Mouse (Mus musculus): Measurements from ENCODE around the gene S100a6.
A peak's percentile ranks its signal among the peaks of the same experiment; 100 is the strongest.

S100a6 gene

DNA sequence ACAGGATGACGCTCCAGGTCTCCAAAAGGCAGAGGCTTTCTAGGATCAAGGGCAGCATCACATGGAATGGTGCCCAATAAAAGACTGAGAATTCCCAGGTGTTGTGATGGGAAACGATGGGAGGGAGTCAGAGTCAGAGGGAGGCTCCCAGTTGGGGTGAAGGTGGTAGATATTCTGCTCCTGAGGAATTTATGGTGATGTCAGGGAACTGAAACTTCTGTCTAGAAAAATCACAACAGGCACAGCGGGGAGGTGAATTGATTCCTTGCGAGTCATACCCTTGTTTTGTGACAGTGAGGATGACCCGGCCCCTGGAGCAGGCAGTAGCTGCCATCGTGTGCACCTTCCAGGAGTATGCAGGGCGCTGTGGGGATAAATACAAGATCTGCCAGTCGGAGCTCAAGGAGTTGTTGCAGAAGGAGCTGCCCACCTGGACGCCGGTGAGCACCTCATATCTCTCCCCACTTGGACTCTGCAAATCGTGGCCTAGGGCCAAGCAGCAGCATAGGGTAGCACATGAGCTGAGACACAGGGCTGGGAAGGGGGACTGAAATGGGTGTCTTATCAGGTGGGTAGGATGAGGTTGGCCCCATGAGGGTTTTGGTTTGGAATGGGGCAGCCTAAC, 11.1 kb upstream of the S100a6 start, which contains the start of gene Gm42674:
TSS of gene Gm42674 (plus strand) at position 419 of the 625 bp plus-strand sequence.
- no peak for DNase-seq

DNA sequence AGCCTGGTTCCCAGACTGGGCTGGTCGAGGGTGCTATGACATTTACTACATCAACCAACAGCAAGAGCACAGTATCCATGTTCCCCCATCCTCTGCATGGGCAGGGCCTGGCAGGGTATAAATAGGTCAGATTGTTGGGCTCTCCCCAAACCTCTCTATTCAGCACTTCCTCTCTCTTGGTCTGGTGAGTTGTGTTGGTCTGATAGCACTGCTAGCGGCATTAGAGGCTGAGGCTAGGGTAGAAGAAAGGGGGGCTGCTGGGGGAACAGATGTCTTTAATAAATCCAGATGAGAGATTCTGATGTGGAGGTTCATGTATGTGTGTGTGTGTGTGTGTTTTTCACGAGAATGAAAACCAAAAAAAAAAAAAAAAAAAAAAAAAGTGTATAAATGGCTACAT, 9.1 kb upstream of the S100a6 start, which contains the start of gene S100a4:
TSS of gene S100a4 (plus strand) at position 149 of the 400 bp plus-strand sequence.
- no peak for DNase-seq

DNA sequence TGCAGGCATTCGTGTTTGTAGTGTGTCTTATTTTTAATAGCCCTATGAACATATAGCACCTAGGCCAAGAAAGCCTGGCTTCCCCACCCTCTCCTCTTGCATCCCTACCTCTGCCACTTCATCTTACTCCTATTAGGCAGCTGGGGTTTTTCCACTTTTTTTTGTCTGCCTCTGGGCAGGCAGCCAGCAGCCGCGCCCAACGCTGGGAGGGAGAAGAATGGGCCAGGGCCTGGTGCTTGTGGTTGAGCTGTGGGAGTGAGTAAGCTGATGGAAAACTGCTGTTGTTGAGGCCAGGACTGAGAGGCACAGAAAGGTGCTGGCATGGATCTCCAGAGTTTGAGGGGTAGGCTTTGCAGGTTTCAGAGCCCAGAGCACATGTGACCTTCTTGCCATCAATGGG, 8.3 kb upstream of the S100a6 start:
- DNase-seq, result no peak

DNA sequence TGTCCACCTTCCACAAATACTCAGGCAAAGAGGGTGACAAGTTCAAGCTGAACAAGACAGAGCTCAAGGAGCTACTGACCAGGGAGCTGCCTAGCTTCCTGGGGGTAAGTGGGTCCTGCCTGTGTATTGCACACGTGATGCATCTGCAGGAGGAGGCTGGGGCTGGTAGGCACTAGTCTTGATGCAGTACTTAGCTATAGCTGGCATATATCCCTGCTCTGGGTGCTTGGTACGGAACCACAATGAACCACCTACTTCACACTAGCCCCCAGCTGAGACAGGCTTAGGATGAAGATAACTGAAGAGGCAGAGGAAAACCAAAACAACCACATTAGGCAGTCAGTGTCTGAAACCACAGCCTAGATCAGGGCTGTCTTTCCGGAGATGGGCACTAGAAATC, 7.6 kb upstream of the S100a6 start:
- DNase-seq, result no peak

DNA sequence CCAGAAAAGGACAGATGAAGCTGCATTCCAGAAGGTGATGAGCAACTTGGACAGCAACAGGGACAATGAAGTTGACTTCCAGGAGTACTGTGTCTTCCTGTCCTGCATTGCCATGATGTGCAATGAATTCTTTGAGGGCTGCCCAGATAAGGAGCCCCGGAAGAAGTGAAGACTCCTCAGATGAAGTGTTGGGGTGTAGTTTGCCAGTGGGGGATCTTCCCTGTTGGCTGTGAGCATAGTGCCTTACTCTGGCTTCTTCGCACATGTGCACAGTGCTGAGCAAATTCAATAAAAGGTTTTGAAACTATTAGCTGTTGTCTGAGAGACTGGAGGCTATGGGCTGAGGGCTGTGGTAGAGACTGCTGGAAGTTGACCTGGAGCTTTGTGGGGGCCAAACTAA, 6.9 kb upstream of the S100a6 start:
- no peak for DNase-seq

DNA sequence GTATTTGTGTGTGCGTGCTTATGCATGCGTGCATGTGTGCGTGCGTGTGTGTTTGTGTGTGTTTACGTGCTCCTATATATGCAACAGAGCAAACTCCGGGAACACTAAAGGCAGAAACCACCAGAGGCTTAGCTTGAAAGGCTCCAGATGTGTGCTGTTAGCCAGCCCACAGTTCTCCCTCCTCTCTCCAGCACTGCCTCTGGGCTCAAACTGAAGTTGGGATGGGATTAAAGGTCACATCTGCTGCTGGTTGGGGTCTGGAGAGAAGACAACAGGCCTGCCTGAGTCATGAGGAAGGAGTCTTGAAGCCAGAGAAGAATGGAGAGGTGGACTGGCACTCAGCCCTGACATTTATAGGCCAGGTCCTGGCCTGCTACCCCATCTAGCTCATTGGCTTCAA, 6.5 kb upstream of the S100a6 start:
- DNase-seq, result no peak

DNA sequence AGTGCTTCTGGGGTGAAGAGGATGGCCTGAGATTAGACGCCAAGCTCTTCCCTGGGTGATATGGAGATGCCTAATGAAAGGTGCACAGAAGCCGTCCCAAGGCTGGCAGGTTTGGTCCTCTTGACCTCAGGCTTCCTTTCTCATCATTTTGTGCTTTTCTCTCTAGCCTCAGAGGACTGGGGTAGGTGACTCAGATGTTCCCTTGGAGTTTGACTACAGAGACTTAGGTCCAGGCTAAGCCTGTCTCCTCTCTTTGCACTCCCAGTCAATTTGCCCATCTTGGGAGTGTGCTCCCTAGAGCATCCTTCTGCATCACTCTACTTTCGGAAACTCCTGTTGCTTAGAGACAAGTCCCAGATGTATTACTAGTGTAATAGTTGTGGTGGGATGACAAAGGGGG, 5.3 kb upstream of the S100a6 start:
- no peak for DNase-seq

DNA sequence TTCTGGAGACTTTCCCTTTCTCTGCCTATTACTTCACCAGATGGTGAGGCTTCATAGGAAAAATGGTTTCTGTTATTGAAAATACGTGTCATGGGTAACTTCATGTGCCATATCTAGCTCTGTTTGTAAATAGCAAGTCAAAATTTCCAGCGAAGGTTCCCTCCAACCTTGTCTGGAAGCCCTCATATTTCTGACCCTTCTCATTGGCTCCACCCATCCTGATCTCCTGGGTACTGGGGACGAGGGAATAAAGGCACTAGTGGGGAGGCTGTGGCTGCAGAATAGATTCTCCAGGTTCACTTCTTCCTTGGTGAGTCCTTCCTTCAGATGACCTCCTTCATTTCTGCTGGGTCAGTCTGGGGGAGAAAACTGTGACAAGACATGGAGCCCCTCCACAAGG, 4.5 kb upstream of the S100a6 start, which contains the start of gene S100a5:
TSS of gene S100a5 (plus strand) at position 301 of the 400 bp plus-strand sequence.
- no peak for DNase-seq

DNA sequence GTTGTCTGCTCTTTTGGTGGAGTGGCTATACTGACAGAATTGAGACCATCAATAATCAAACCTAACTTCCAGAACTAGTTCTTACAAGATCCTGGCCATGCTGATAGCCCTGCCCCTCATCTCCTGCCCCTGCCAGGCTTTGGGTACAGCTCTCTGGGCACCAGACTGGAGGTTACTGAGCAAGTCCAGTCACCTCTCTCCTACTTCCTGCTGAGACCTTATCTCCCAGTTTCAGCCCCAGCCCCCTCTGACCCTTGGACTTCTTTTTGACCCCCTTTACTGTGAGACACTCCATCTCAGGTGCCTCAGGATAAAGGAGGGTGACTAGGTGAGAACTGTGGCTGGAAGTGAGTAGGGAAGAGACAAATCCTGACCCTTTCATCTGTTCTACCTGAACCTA, 3.6 kb upstream of the S100a6 start:
- DNase-seq, result no peak

DNA sequence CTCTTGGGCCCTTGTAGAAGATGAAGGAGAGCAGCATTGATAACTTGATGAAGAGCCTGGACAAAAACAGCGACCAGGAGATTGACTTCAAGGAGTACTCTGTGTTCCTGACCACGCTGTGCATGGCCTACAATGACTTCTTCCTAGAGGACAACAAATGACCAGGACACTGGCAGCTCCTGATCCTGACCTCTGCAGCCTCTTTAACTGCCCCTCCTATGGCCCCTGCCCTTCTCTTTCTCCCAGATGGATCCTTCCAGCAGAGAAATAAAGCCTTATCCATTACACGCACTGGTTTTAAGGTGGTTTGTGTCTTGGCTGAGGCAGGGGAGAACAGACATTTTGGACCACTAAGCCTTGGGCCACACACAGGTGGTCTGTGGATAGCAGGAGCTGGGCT, 1.2 kb upstream of the S100a6 start:
- DNase-seq, result no peak

DNA sequence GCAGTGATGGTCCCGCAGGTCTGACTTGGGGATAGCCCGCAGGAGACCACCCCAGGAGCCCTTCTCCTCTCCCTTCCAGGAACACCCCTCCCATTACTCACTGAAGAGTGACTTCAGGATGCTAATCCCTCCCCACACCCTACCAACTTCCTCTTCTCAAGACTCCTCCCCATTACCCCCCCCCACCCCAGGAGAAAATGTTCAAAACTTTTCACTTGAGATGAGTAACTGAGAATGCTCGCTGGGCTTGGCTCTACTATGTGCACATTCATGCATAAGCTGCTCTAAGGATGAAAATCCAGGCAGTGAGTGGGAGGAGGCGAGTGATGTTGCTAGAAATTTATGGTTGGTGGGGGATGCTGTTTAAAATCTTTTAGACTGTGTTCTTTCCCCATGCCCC, 621 bp upstream of the S100a6 start:
- no peak for DNase-seq

DNA sequence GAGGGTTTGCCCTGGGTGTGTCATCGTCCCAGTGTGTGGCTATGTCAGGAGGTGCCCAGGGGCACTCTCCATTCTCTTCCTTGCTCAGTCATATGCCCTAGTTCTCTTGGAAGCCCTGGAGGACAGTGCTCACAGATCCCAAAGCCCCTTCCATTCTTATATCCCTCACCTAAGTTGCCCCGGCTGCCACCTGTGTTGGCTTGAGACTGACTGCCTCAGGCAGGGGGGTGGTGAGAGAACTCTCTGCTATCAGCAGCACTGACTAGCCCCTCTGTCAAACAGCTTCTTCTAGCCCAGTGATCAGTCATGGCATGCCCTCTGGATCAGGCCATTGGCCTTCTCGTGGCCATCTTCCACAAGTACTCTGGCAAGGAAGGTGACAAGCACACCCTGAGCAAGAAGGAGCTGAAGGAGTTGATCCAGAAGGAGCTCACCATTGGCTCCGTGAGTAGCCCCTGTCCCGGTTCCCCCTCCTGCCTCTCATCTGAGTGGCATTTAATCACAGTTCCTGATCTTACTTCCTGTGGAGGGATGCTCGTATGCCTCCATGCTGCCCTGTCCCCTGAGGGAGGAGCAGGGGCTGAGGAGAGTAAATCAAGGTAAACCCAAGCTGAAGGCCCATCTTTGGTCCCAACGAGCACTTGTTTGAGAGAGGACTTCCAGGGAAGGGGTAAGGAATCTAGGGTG, 922 bp downstream of the S100a6 start:
- DNase-seq, result no peak

DNA sequence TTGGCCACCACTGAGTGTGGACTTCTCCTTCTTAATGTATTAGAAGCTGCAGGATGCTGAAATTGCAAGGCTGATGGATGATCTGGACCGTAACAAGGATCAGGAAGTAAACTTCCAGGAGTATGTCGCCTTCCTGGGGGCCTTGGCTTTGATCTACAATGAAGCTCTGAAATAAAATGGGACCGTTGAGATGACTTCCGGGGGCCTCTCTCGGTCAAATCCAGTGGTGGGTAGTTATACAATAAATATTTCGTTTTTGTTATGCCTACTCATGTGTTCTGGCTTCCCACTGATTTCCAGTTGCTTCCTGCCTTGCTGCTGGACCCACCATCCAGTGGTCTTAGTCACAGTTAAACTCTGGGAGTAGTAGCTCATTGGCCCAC, 1.5 kb downstream of the S100a6 start:
- no peak for DNase-seq

DNA sequence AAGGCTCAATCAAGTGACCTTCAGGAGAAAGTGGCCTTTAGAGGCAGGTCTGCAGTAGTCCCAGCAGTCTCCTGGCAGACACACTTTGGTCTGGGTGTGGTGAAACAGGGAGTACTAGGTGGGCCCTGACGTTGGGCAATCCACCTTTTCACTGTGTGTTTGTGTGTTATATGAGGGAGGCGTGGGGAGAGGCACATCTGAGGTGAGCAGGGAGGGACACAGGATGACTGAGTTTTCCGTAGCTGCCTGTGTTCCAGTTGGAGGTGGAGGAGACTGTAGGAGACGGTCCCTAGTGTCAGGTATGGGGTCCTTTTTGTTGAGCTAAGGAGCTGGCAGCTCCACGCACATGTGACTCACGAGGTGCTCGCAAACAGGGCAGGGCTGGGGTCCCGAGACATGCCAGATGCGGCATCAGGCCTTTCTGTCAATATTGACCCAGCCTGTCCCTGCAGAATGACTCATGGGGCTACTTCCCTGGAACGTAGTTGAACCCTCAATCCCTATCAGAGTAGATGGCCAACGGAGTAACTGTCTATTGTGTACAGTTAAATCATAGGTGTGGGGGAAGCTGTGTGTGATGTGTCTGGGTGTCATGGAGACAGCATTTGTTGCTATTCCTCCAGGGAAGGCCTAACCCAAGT, 2.0 kb downstream of the S100a6 start:
- DNase-seq, result no peak

DNA sequence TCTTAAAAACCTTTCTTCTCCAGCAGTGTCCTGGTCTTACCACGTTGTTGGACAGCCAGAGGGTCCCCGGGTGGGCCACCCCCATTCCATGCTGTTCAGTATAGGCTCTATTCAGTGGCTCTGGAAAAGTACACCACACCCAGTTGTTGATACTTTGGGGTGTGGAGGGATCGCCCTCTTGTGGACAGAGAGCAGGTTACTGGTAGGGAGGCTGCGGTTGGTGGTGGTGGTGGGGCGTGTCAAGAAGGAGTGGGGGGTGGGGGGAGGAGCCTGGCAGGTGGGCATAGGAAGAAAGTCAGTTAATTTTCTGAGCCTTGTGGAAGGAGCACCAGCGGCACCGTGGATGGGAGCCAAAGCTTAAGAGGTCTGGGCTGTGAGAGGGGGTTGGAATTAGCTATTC, 2.7 kb downstream of the S100a6 start:
- peak; percentile 28 for DNase-seq

DNA sequence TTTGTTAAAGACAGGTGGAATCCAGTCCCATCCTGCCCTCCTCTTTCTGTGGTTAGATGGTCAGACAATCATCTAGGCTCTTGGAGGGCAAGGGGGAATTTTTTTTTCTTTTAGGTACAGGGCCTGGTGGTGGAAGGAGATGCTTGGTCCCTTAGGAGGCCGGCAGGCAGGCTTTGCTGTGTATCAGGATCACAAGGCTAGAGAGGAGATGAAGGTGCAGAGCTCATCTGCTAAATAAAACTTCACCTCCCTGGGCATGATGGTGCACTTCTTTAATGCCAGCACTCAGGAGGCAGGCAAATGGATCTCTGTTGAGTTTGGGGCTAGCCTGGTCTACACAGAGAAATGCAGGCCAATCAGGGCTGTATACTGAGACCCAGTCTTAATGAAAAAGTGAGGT, 3.2 kb downstream of the S100a6 start:
- no peak for DNase-seq

DNA sequence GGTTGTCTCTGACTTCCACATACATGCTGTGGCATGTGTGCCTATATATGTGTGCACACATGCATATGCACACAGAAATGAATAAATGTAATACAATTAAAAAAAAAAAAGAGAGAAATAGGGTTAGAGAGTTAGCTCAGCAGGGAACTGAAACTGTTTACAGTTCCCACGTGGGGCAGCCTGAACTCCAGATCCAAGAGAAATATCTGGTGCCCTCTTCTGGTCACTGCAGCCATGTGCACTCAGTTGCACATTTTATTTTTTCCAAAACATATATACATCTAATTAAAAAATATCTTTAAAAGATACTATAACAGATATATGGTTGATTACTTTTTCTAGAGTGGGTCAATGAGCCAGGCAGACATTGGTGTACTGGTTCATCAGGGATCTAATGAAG, 4.9 kb downstream of the S100a6 start:
- no peak for DNase-seq

DNA sequence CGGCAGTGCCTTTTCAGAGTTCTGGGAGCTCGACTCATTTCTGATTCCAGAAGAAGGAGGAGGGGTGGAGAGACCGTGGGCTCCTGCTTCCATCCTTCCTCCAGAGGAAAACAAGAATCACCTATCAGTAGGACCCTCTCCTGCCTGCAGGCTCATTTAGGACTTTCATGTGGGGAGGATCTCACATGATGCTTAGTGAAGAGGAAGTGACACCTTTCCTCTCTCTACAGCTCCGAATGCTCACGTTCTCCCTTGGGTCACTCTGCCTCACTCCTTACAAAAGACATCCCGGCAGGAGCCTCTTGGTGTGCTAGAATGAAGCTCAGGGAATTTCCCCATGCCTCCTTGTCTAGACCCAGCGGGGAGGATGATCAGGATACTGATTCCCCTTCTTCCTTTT, 8.9 kb downstream of the S100a6 start:
- no peak for DNase-seq

DNA sequence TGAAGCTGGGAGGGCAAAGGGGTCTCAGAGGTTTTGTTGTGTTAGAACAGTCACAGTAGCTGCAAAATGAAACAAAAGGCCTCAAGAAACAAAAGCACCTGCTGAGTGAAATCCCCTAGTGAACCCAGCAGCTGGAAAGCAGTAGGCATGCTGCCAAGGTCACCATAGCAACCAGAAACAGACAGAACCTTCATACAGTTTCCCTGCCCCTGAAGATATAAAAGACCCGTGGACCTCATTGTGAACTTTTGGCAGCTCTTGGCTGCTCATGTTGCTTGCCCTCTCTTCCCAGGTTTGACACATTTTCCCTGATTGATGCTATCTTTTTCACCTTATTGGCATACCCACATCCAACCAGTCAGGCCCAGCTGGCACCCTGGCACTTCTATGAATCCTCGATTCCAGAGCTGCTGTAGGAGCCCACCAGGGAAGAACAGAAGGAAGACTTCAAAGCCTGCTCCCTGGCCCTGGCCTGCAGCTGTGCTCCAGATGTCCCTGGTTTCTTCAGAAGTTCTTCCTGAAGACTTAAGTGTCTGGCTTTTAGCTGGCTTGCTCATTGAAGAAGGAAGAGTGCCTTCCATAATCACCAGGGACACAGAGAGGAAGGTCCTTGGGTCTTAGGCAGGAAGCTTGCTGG, 10.9 kb downstream of the S100a6 start:
- no peak for DNase-seq

DNA sequence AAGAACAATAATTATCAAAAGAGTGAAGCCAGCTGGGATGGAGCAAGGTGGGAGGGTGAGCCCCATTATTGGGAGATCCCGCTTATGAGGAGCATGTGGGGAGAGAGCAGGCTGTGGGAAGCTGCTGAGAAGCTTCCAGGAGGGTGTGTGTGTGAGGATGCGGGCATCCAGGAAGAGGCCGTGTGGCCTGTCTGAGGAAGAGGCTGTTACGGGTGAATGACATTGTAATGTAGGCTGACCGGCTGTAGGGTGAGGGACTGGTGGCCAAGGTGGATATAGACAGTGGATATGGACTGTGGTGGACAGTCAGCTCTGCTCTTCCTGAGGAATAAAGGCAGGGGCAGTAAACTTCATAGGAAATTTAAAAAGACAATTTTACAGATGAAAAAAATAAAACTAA, 12.8 kb downstream of the S100a6 start:
- DNase-seq, result no peak

DNA sequence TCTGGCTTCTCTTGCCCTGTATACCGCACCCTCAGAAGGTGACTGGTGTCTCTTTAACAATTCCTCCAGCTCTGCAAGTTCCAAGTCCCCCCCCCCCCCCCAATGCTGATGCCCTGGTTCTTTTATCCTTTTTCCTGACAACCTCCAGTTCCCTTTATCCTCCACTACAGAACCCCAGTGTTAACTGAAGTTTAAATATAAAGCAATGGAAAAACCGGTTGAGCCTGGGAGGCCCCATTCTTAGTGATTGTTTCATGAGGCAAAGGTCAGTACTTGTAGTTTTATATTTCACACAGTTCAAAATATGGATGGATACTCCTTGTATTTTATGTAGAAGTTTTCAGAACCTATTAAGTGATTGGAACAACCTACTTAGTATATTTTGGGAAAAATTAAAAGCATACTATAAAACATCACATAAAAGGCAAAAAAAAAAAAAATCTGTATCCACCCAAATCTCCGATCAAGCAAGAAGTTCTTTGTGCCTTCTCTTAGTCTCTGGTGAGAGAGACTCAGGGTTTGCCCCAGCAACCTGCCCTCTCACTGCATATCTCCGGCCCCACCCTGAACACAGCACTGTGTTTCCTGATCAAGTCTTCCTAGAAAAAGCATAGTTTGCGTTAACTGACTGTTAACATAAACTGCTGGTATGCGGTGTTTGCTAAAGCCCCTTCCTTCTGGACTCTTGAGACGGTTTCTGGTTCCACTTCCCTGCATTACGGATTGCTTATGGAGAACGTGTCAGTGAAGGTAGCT, 13.8 kb downstream of the S100a6 start:
- no peak for DNase-seq

DNA sequence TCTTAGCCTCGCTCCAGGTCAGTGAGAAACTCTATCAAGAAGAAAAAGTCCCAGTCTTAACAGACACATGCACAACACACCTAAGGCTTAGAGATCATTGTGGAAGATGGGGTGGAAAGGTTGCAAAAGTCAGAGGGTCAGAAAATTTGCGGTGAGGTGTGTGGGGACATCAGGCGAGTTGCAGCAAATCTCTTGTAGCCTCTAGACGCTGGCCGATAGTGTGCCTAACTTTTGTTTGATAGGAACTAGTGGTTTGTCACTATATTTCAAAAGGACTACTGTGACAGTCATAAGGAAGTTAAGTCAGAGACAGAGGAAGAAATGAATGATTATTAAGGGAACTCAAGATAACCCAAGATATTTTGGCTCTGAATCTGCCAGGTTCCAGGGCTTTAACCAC, 14.7 kb downstream of the S100a6 start:
- no peak for DNase-seq

DNA sequence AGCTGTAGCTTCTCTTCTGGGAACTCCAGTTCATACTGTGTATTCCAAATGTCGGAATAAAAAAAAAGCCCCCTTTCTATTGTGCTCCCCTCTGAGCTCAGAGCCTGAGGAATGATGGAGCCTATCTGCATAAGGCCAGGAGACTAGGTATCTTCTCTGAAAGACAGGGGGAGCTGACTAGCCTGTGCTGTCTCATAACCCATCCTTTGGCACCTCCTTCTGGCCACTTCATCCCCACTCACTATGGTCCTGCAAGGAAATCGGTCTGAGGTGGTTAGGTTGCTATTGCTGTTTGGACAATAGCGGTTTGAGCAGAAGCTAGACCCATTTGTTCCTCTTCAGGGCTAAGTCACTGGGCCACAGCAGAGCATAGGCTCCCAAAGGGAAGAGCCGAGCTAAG, 15.1 kb downstream of the S100a6 start:
- DNase-seq, result no peak

All from cerebellum, adult 8-10 months (tissue).